Mouse (Mus musculus) yolk sac, embryonic 10.5 days (tissue): Measurements from ENCODE around the gene Gm14743.
"Not testable (repeated sequence)": the region's sequence is repeated elsewhere in the genome, so short reads cannot be mapped to it uniquely, and the experiment has no call there.

Source experiments
- DNase-seq: peaks from one replicate; pipeline ENCODE4 v3.0.0-alpha.2; 2017; ENCODE audit warnings: low spot score

Gene Gm14743

DNA sequence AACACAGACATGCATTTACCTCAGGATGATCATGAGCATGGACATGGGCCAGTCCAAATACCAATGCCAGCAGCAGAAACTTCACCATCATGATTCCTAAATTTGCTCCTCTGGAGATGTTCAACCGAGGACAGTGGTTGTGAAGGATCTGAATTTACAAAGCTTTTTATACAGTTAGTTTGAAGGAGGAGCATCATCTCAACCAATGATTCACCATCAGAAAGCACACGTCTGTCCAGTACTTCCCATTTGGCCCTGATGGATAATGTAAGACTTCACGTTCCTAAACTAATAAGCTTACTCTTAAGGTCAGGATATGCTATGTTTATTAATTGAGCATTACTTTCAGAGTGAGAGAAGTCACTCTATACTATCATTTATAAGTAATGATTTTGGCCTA is at the start of gene Gm14743:
Gm14743 (minus strand) TSS at position 101 of the 400 bp plus-strand sequence.
- DNase-seq: not testable (repeated sequence)

DNA sequence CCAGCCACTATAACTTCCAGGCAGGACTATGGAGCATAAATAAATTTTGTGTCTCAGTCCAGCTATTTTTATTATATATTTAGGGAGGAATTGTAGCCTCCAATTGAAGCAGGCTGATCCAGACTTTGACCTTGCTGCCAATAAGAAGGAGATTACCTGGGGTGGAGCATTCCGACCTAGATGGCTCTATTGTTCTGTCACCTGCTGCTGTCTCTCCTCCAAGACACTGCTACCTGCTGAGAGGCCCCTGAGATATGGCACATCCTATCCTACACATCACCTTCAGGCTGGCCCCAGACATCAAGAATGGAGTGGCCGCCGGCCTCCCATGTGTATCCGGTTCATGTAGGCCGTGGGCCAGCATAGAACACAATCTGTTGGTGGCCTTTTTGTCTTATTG is 42.9 kb downstream of the Gm14743 start:
- no peak for DNase-seq

DNA sequence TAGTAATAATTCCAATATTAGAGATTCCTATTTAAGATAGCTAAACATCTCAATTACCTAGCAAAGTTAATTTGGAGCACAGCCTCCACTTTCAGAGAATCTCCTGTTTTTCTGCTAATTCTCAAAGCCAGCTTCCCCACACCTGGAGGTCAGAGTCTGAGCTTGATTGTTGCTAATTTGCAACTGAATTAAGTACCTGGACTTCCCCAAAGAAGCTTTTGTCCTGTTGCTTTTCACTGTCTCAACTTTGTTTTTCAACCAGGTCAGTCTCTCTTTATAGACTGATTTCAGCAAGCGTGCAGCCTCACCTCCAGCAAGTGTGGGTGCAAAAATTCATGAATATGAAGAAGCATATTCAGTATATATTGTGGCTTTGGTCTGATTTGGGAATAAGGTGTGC is 43.5 kb downstream of the Gm14743 start:
- DNase-seq: not testable (repeated sequence)
